Mouse (Mus musculus) heart, adult 2 months (tissue): ENCODE data around the gene Fam129b.

Experiments used
- CTCF ChIP-seq: fragments of 200-600 bp; IDR thresholded peaks from 2 replicates; pipeline ENCODE4 v1.8.1; 2022; ENCODE audit warnings: antibody characterized with exemption, mild to moderate bottlenecking, moderate library complexity
- EP300 ChIP-seq: fragments of 200-500 bp; IDR thresholded peaks from 2 replicates; pipeline ENCODE4 v1.6.1; 2011; ENCODE audit warnings: low read depth, low read length, control low read depth; ENCODE audit not compliant: insufficient read depth
- POLR2A ChIP-seq: fragments of 200-500 bp; IDR thresholded peaks from 2 replicates; pipeline ENCODE4 v1.6.1; 2011; ENCODE audit warnings: mild to moderate bottlenecking, low read depth, low read length, control low read depth; ENCODE audit not compliant: insufficient read depth

GRCm38 (mm10) chr2:32828979-32829676 lies 46.8 kb upstream of the Fam129b start:
- TF ChIP-seq CTCF (no peak), POLR2A (no peak), EP300 (no peak)
